Mouse (Mus musculus): ENCODE data around the gene Clec11a. TPM values are rescaled to one million over a fixed set of nuclear protein-coding genes. Genes with fewer than 3 reads are reported as not detected.

Gene Clec11a
- polyA plus RNA-seq, 1 experiment from 2014 or later, result 2.5 TPM

GRCm38 (mm10) chr7:44275546-44275945 is 31.2 kb downstream of the Clec11a start:
- Histone ChIP-seq H3K4me2 (replicated peaks; ENCODE audit: low read depth, low read length) (no peak overlapping the region), H3K27me3 (replicated peaks; ENCODE audit: insufficient read depth, low read length) (peaks cover 10% of the 10 kb centered on the region; the same call in 1 of the 2 replicates), H3K4me3 (ENCODE audit: low read depth, low read length) (no peak overlapping the region), H3K27ac (ENCODE audit: low read length) (no peak overlapping the region), H3K36me3 (ENCODE audit: insufficient read depth, low read length) (no peaks in the 10 kb centered on the region), H3K4me1 (ENCODE audit: insufficient read depth, low read depth, low read length) (no peaks in the 10 kb centered on the region), H3K9me3 (ENCODE audit: low read length) (no peaks in the 10 kb centered on the region), H3K9ac (replicated peaks; ENCODE audit: low read depth) (no peak overlapping the region)
- WGBS, result 75% methylated on average over 3 of the region's 3 CpGs
- TF ChIP-seq CTCF (IDR thresholded peaks at IDR 0.05), result no peak
- TF ChIP-seq EP300 (IDR thresholded peaks at IDR 0.05), result no peak
- ATAC-seq (no peak), DNase-seq (ENCODE audit: low spot score) (no peak)

- Histone ChIP-seq H3K9me3 (ENCODE audit: low read length) (no peaks in the 10 kb centered on the region), H3K4me2 (replicated peaks; ENCODE audit: low read depth, low read length) (no peak overlapping the region), H3K4me3 (ENCODE audit: low read depth, low read length) (no peak overlapping the region), H3K9ac (replicated peaks; ENCODE audit: low read depth) (no peak overlapping the region), H3K36me3 (ENCODE audit: insufficient read depth, low read length) (no peaks in the 10 kb centered on the region), H3K27ac (ENCODE audit: low read length) (no peak overlapping the region), H3K4me1 (ENCODE audit: insufficient read depth, low read depth, low read length) (no peaks in the 10 kb centered on the region), H3K27me3 (replicated peaks; ENCODE audit: insufficient read depth, low read length) (peaks cover 10% of the 10 kb centered on the region; the same call in 1 of the 2 replicates)
- ATAC-seq, result no peak
- no peak for TF ChIP-seq EP300 (IDR thresholded peaks at IDR 0.05)
- TF ChIP-seq CTCF (IDR thresholded peaks at IDR 0.05), result no peak
- WGBS, result 26% methylated on average over 11 of the region's 11 CpGs
- DNase-seq (ENCODE audit: low spot score), result no peak
These were observed 32.6 kb downstream of the Clec11a start for GRCm38 (mm10) chr7:44274096-44274495.

DNA sequence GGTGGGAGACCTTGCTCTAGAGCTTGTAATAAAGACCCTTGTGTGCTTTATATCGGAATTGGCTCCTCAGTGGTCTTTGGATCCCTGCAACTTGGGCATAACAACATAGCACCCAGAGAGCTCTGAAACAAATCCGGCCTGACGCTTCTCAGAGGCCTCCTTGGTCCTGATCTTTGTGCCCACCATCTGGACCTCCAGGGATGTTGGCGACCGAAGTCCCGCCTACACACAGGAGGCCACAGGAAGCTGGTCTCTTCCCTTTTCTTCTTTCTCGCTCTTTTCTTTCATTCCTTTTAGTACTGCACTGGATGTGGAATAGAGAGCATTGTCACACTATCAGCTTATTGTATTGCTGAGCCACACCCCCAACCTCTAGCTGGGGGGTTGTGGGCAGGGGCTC is 33.3 kb downstream of the Clec11a start:
- no peaks in the 10 kb centered on the region for H3K9me3 ChIP-seq (ENCODE audit: low read length)
- no peak overlapping the region for H3K4me2 ChIP-seq (replicated peaks; ENCODE audit: low read depth, low read length)
- H3K27ac ChIP-seq (ENCODE audit: low read length), result no peak overlapping the region
- ATAC-seq (no peak), DNase-seq (ENCODE audit: low spot score) (no peak)
- no peaks in the 10 kb centered on the region for H3K4me1 ChIP-seq (ENCODE audit: insufficient read depth, low read depth, low read length)
- H3K27me3 ChIP-seq (replicated peaks; ENCODE audit: insufficient read depth, low read length), result peaks cover 10% of the 10 kb centered on the region; the same call in 1 of the 2 replicates
- 60% methylated on average over 7 of the region's 7 CpGs for WGBS
- TF ChIP-seq CTCF (IDR thresholded peaks at IDR 0.05) (no peak), EP300 (IDR thresholded peaks at IDR 0.05) (no peak)
- no peak overlapping the region for H3K4me3 ChIP-seq (ENCODE audit: low read depth, low read length)
- no peaks in the 10 kb centered on the region for H3K36me3 ChIP-seq (ENCODE audit: insufficient read depth, low read length)
- H3K9ac ChIP-seq (replicated peaks; ENCODE audit: low read depth), result no peak overlapping the region

DNA sequence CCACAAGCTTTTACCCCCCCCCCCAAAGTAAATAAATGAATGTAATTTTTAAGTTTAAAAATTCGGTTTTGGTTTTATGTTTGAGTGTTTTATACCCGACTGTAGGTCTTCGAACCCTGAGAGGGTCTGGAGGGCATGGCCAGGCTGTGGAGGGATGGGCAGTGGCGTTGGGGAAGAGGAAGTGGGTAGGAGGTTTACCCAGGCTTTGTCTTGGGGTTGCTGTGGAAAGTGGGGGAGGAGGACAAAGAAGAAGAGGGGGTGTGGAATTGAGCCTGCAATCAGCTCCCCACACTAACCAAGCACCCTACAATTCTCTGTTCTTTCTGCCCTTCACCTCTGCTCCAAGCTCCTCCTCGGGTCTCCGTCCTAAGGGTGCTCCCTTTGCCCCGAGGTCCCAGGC is 34.2 kb downstream of the Clec11a start:
- H3K4me3 ChIP-seq (ENCODE audit: low read depth, low read length), result no peak overlapping the region
- WGBS, result 88% methylated on average over 7 of the region's 7 CpGs
- no peak overlapping the region for H3K4me2 ChIP-seq (replicated peaks; ENCODE audit: low read depth, low read length)
- H3K27ac ChIP-seq (ENCODE audit: low read length), result no peak overlapping the region
- no peaks in the 10 kb centered on the region for H3K4me1 ChIP-seq (ENCODE audit: insufficient read depth, low read depth, low read length)
- DNase-seq (ENCODE audit: low spot score) (no peak), ATAC-seq (no peak)
- H3K27me3 ChIP-seq (replicated peaks; ENCODE audit: insufficient read depth, low read length), result peaks cover 10% of the 10 kb centered on the region; the same call in 1 of the 2 replicates
- H3K9ac ChIP-seq (replicated peaks; ENCODE audit: low read depth), result no peak overlapping the region
- no peaks in the 10 kb centered on the region for H3K36me3 ChIP-seq (ENCODE audit: insufficient read depth, low read length)
- no peaks in the 10 kb centered on the region for H3K9me3 ChIP-seq (ENCODE audit: low read length)
- TF ChIP-seq CTCF (IDR thresholded peaks at IDR 0.05) (no peak), EP300 (IDR thresholded peaks at IDR 0.05) (no peak)

GRCm38 (mm10) chr7:44271309-44271708 is 35.4 kb downstream of the Clec11a start:
- 61% methylated on average over 2 of the region's 2 CpGs for WGBS
- H3K4me3 ChIP-seq (ENCODE audit: low read depth, low read length), result no peak overlapping the region
- no peaks in the 10 kb centered on the region for H3K4me1 ChIP-seq (ENCODE audit: insufficient read depth, low read depth, low read length)
- TF ChIP-seq EP300 (IDR thresholded peaks at IDR 0.05), result no peak
- H3K27me3 ChIP-seq (replicated peaks; ENCODE audit: insufficient read depth, low read length), result peaks cover 10% of the 10 kb centered on the region; the same call in 1 of the 2 replicates
- H3K36me3 ChIP-seq (ENCODE audit: insufficient read depth, low read length), result no peaks in the 10 kb centered on the region
- no peak overlapping the region for H3K9ac ChIP-seq (replicated peaks; ENCODE audit: low read depth)
- DNase-seq (ENCODE audit: low spot score), result no peak
- no peak for ATAC-seq
- no peaks in the 10 kb centered on the region for H3K9me3 ChIP-seq (ENCODE audit: low read length)
- H3K27ac ChIP-seq (ENCODE audit: low read length), result no peak overlapping the region
- H3K4me2 ChIP-seq (replicated peaks; ENCODE audit: low read depth, low read length), result no peak overlapping the region

- H3K9me3 ChIP-seq (ENCODE audit: low read length), result no peaks in the 10 kb centered on the region
- no peak for ATAC-seq
- no peaks in the 10 kb centered on the region for H3K36me3 ChIP-seq (ENCODE audit: insufficient read depth, low read length)
- WGBS, result 53% methylated on average over 2 of the region's 2 CpGs
- no peak overlapping the region for H3K9ac ChIP-seq (replicated peaks; ENCODE audit: low read depth)
- H3K4me2 ChIP-seq (replicated peaks; ENCODE audit: low read depth, low read length), result no peak overlapping the region
- no peaks in the 10 kb centered on the region for H3K4me1 ChIP-seq (ENCODE audit: insufficient read depth, low read depth, low read length)
- peaks cover 2% of the 10 kb centered on the region; the same call in 1 of the 2 replicates for H3K27me3 ChIP-seq (replicated peaks; ENCODE audit: insufficient read depth, low read length)
- H3K27ac ChIP-seq (ENCODE audit: low read length), result no peak overlapping the region
- H3K4me3 ChIP-seq (ENCODE audit: low read depth, low read length), result no peak overlapping the region
- DNase-seq (ENCODE audit: low spot score), result no peak
- no peak for TF ChIP-seq EP300 (IDR thresholded peaks at IDR 0.05)
- no peak for TF ChIP-seq CTCF (IDR thresholded peaks at IDR 0.05)
These were observed 37.3 kb downstream of the Clec11a start for GRCm38 (mm10) chr7:44269397-44269796.

GRCm38 (mm10) chr7:44268117-44268516 is 38.6 kb downstream of the Clec11a start:
- DNase-seq (ENCODE audit: low spot score) (no peak), ATAC-seq (no peak)
- WGBS, result 66% methylated on average over 11 of the region's 11 CpGs
- Histone ChIP-seq H3K27ac (ENCODE audit: low read length) (no peak overlapping the region), H3K9ac (replicated peaks; ENCODE audit: low read depth) (no peak overlapping the region), H3K9me3 (ENCODE audit: low read length) (no peaks in the 10 kb centered on the region), H3K4me1 (ENCODE audit: insufficient read depth, low read depth, low read length) (no peaks in the 10 kb centered on the region), H3K27me3 (replicated peaks; ENCODE audit: insufficient read depth, low read length) (no peaks in the 10 kb centered on the region), H3K36me3 (ENCODE audit: insufficient read depth, low read length) (no peaks in the 10 kb centered on the region), H3K4me2 (replicated peaks; ENCODE audit: low read depth, low read length) (no peak overlapping the region), H3K4me3 (ENCODE audit: low read depth, low read length) (no peak overlapping the region)
- TF ChIP-seq EP300 (IDR thresholded peaks at IDR 0.05) (no peak), CTCF (IDR thresholded peaks at IDR 0.05) (no peak)
